Mouse (Mus musculus): ENCODE data around the gene Stpg1.

Gene Stpg1

DNA sequence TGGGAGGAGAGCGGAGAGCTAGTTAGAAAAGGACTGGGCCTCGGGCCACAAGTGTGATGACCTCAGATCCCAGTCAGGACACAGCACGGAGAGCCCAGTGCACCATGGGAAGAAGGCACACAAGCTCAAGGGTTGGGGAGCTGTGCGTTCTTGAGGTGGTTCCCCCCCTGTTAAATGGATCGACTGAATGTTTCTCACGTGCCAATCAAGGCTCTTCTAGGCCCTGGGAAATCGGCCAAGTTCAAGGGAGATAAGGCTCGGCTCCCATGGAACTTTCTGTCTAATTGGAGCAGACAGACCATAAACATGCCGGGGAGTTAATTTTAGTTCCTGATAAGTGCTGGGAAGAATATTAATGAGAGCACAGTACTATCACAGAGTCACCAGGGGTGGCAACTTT is 70.8 kb downstream of the Stpg1 start:
- peak; percentile 55 for DNase-seq

- DNase-seq, result no peak
Observed at GRCm38 (mm10) chr4:135567042-135567441, 72.5 kb downstream of the Stpg1 start.

GRCm38 (mm10) chr4:135567484-135567883 is 72.9 kb downstream of the Stpg1 start:
- DNase-seq, result no peak

DNA sequence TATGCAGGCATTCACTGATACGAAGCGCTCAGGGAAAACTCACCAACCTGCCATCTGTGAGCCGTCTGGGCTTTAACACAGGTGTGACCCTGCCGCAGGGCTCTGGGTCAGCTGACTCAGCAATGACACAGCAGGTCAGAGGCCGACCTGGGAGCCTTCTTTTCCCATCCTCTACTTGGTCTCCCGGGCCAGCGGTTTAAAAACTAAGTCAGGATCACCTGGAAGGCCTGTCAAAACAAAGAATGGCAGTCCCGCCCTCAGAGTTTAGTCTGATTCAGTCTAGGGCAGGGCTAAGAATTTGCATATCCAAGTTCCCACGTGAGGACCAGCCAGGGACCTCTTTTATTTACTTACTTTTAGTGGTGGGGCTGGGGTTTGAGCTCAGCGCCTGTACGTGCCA is 74.6 kb downstream of the Stpg1 start:
- no peak for DNase-seq

GRCm38 (mm10) chr4:135570152-135571036 is 75.8 kb downstream of the Stpg1 start:
- peak; percentile 49 for DNase-seq

DNA sequence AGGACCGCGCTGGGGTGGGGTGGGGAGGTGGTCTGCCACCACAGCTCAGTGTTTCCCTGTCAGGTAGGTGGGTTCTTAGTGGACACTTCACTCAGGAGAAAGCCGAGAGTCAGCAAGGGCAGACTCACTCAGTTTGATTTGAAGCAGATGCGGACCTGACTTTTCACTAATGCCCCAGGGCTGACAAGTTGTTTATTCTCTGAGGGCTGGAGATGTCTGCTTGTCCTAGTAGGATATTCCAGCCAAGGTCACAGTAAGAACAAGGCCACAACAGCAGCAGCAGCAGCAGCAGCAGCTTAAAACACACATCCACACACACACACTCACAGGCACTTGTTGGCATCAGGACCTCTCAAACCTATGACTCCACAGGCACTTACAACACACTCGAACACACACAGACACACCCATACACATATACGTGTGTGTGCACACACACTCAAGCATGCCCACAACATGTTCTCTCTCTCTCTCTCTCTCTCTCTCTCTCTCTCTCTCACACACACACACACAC is 76.5 kb downstream of the Stpg1 start:
- DNase-seq, result no peak

DNA sequence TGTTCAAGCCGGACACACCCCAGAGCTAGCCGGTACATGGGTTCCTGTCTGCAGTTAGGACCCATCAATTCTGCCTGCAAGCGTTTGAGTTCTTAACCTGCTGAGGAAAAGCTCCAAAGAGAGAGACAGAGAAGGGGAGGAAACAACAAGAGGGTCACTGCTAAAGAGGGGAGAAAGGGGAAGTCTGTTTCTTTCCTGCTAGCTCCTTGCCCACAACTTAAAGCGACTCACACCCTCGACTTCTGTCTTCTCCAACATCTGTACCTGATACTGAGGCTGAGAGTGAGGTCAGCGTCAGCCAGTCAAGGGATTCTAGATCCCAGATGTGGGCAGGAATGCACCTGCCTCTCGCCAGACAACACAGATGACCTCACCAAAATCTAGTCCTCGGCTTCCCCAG is 77.7 kb downstream of the Stpg1 start:
- DNase-seq, result no peak

DNA sequence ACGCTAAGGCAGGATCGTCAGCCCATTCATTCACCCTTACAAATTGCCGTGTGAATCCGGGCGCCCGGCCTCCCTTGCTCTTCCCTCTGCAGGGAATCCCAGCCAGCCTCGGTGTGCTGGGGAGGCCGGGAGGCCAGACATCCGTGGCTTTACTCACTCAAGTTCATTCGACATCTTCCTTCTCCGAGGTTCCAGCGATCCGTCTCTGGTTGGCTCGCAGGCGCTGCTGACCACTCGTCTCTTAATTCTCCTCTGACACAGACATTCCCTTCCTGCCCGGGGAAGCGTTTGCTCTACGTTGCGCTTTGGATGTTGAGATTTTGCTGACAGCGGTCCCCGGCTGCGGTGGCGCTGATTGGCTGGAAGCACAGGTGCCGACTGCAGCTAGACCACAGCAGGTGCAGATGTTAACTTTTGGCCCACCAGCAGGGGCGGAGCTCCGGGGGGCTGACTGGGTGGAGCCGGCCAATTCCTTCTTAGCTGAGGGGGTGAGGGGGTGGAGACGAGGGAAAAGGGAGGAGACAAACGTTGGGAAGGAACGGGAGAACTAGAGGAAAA is 78.7 kb downstream of the Stpg1 start, which contains the start of gene Grhl3:
TSS of gene Grhl3 (minus strand) at position 380 of the 558 bp plus-strand sequence.
- peak; percentile 44 for DNase-seq

GRCm38 (mm10) chr4:135575365-135576140 is 81.0 kb downstream of the Stpg1 start:
- DNase-seq, result no peak

GRCm38 (mm10) chr4:135578490-135578889 is 83.9 kb downstream of the Stpg1 start:
- no peak for DNase-seq

- DNase-seq, result no peak
Observed at GRCm38 (mm10) chr4:135579695-135580094, 85.1 kb downstream of the Stpg1 start.

DNA sequence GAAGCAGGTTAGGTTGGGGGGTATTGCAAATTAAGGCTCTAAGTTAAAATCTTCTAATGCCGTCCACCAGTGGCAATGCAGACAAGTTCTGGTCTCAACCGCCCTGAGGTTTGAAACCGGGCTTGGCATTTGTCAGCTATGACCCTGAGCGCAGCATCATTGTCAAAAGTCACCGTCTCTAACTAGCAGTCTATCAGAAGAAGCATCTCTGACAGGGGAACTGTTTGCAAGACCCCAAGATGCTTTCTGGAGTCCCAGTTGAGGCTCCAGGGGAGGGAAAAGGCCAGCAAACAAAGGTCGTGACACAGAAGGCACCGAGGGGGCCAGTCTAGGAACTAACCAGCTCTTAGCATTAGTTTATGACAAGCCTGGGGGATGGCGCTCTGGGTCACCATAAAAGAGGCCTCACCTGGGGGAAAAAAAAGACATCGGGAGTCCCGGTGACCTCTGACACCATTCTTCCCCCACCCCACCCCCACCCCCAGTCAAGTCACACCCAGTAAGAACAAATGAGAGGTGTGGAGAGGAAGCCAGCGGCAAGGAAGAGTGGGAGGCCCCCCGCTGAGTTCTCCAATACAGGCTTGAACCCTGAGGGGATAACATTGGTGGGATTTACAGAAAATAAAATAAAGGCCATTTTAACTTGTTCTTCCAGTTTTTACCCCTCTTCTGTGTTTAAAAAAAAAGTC is 86.8 kb downstream of the Stpg1 start:
- DNase-seq, result no peak

GRCm38 (mm10) chr4:135584838-135585237 is 90.2 kb downstream of the Stpg1 start:
- no peak for DNase-seq

All from lung, postnatal 10 days (tissue).